Mouse (Mus musculus): ENCODE measurements at regions not wholly inside any gene's neighbourhood (a gene's known extent, or its start where the extent isn't known, plus 50 kb on each side); places are given as distances from the start of the nearest gene placed in this dataset.

DNA sequence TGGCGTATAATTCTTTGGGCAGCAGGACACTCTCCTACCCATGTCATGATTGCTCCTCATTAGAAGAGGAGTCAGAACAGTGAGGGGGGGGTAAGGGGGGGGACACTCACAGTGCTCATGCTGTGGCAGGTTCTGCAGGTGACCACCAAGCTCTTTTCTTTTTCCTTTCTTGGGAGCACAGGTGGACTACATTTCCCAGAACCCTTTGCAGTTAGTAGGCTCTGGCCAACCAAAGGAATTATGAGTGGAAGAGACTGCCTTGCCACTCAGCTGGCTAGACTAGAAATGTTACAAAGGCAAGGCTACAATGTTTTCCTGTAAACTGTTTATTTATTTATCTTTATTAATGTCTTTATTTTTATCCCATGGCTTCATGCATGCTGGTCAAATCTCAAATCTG is 53.6 kb upstream of the Ifnlr1 start:
- no peak for ATAC-seq (replicated peaks; ENCODE audit: low read depth, poor library complexity, severe bottlenecking)

DNA sequence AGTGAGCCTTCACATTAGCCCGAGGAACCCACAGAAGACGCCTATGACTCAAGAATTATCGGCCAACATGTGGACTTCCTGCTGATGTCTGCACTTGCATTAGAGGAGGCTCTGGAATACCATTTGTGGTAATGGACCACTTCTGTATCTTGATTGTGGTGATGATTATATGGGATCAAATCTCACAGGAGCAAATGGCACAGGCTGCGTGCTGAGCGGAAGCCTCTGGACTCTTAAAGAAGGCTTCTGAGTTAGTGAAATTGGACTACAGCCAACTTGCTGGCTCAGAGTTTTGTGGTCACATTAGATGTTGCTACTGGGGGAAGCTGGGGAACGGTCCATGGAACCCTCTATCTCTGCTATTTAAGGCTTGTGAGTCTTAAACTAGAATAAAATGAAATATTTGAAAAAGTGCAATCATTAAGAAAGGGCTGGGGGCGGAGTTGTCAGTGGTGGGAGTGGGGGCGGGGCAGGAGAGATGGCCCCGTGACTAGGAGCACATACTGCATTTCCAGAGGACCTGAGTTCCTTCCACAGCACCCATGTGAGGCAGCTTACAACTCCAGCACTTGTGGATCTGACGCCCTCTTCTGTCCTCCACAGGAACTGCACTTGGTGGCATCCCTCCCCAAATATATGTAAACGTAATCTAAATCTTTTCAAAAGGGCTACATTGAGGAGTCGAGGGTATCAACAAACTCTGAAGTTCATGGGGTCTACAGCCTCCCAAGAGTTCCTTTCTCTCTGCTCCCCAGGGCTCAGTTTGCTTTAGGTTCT is 56.1 kb upstream of the Ifnlr1 start:
- ATAC-seq (replicated peaks; ENCODE audit: low read depth, poor library complexity, severe bottlenecking): peak; percentile 55; the same call in 1 of the 2 replicates

DNA sequence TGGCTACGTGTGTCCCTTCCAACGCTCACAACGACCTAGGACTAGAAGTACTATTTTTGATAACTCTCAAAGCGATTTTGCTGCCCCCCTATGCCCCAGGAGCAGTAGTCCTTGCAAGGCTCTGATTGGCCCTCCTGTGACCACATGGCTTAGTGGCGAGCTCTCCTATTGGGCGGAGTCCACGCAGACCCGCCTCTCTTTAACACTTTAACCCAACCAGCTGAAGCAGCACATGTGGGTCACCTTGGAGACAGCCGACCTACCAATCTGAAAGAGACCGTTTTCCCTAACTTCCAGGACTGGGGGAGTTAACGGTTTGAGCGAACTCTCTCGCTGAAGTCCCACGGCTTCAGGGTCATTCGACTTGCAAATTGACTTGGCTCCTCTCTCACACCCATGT is 53.0 kb upstream of the Grhl3 start:
- ATAC-seq (replicated peaks; ENCODE audit: low read depth, poor library complexity, severe bottlenecking): no peak

DNA sequence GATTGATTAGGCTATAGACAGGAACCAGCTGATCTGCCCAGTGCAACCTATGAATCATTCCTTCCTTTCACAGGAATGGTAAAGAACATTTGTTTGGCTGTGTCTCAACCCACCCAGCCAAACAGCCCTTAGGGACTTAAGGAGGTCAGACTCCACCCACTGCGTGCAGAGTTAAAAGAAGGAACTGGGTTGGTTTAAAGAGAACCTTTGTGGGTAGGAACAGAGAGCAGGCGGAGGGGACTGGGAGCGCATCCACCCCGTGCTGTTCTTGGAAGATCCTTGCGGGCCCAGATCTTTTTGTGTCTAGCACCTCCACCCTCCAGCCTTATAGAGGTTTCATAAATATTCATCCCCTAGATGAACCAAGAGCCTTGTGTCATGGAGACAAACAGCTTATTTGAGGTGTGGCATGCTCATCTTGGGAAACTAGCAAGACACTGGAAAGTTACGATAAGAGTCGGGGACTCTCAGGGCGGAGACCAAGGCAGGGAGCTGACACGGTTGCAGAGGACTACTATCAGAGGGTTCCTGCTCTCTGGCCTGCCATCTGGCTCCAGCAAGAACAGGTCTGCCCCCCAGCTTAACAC is 49.8 kb upstream of the Grhl3 start:
- ATAC-seq (replicated peaks; ENCODE audit: low read depth, poor library complexity, severe bottlenecking): peak; percentile 63
